ENCODE assay signal across 22 mouse cellular contexts in genomic region chr10:51929341-51929740, GRCm38 (mm10).
"Had no signal": no experiment of that assay in that cellular context is flagged by ENCODE, and none has a peak within 500 bp of the region (broad histone marks: within the 10 kb centered on the region; RNA-seq: fewer than 3 reads in every experiment).

No protein-coding gene starts in this region.

- H3K4me3 ChIP-seq: liver, embryonic 12.5 days; liver, embryonic 15.5 days; lung, embryonic 15.5 days; megakaryocyte, embryonic 14.5 days; midbrain, embryonic 10.5 days; midbrain, embryonic 13.5 days; stomach, embryonic 15.5 days had no signal

- ATAC-seq: liver, embryonic 12.5 days; midbrain, embryonic 13.5 days; midbrain, embryonic 16.5 days had no signal

- H3K27me3 ChIP-seq: liver, embryonic 12.5 days; liver, embryonic 15.5 days; lung, embryonic 15.5 days; megakaryocyte, embryonic 14.5 days; midbrain, embryonic 13.5 days; stomach, embryonic 15.5 days had no signal

- H3K4me1 ChIP-seq: liver, embryonic 12.5 days; liver, embryonic 15.5 days; lung, embryonic 15.5 days; megakaryocyte, embryonic 14.5 days; midbrain, embryonic 10.5 days; midbrain, embryonic 13.5 days; stomach, embryonic 15.5 days had no signal

- H3K36me3 ChIP-seq: liver, embryonic 12.5 days; liver, embryonic 15.5 days; lung, embryonic 15.5 days; midbrain, embryonic 10.5 days; midbrain, embryonic 13.5 days; stomach, embryonic 15.5 days had no signal

- H3K27ac ChIP-seq: liver, embryonic 12.5 days; liver, embryonic 15.5 days; lung, embryonic 15.5 days; midbrain, embryonic 10.5 days; midbrain, embryonic 13.5 days; stomach, embryonic 15.5 days had no signal

- DNase-seq: kidney, adult 11 months; kidney, adult 9 months; kidney, postnatal 14 days; kidney, postnatal 4 days; left cerebral cortex, postnatal 4 days; liver; lung, adult 18-20 months; lung, postnatal 10 days; lung, postnatal 36 days; right cerebral cortex, adult 18-20 months; right cerebral cortex, postnatal 14 days; right cerebral cortex, postnatal 4 days; spleen, adult 18-20 months; thymus, postnatal 25 days had no signal

- H3K4me2 ChIP-seq: liver, embryonic 12.5 days; liver, embryonic 15.5 days; lung, embryonic 15.5 days; midbrain, embryonic 13.5 days; stomach, embryonic 15.5 days had no signal

- H3K9ac ChIP-seq: liver, embryonic 12.5 days; liver, embryonic 15.5 days; lung, embryonic 15.5 days; midbrain, embryonic 13.5 days; stomach, embryonic 15.5 days had no signal

- H3K9me3 ChIP-seq: liver, embryonic 12.5 days; liver, embryonic 15.5 days; lung, embryonic 15.5 days; megakaryocyte, embryonic 14.5 days; midbrain, embryonic 10.5 days; midbrain, embryonic 13.5 days; stomach, embryonic 15.5 days had no signal
